Mouse (Mus musculus) MEL (cell line): Measurements from ENCODE around the gene Rapgef6. TPM values are rescaled to one million over a fixed set of nuclear protein-coding genes. Genes with fewer than 3 reads are reported as not detected.

ENCODE experiments used
- DNase-seq: peaks from one replicate; pipeline ENCODE4 v3.0.0; 2011; ENCODE audit warnings: low read depth, low spot score
- H3K27ac ChIP-seq: 2 replicates; pipeline ENCODE4 v1.5.1; 2012; ENCODE audit warnings: low read depth, mild to moderate bottlenecking, control low read depth, low read length, moderate library complexity; ENCODE audit not compliant: control insufficient read depth
- H3K27me3 ChIP-seq, 2 experiments: fragments of 150-350 bp in 1 of 2; sonication (generic) in 1 of 2; 2 replicates each; pipeline ENCODE4 v1.6.1; 2012; ENCODE audit warnings: low read length in 2 of 2, mild to moderate bottlenecking in 2 of 2, improper control_type of control experiment in 1 of 2, moderate library complexity in 1 of 2; ENCODE audit not compliant: insufficient read depth in 2 of 2, control insufficient read depth in 1 of 2
- H3K36me3 ChIP-seq, 2 experiments: 2 replicates each; pipeline ENCODE4 v1.6.1; 2012 to 2014; ENCODE audit warnings: low read length in 2 of 2, improper control_type of control experiment in 1 of 2, inconsistent platforms in 1 of 2, mild to moderate bottlenecking in 1 of 2; ENCODE audit not compliant: insufficient read depth in 2 of 2, control insufficient read depth in 1 of 2
- H3K4me1 ChIP-seq, 2 experiments: fragments of 150-350 bp in 1 of 2; sonication (generic) in 1 of 2; 2 replicates each; pipeline ENCODE4 v1.6.1; 2012; ENCODE audit warnings: low read length in 2 of 2, improper control_type of control experiment in 1 of 2, mild to moderate bottlenecking in 1 of 2; ENCODE audit not compliant: insufficient read depth in 2 of 2, control insufficient read depth in 1 of 2
- H3K4me3 ChIP-seq, 2 experiments: fragments of 150-350 bp in 1 of 2; sonication (generic) in 1 of 2; 2 replicates each; pipeline ENCODE4 v1.5.1; 2012; ENCODE audit warnings: low read depth in 2 of 2, low read length in 2 of 2, mild to moderate bottlenecking in 2 of 2, moderate library complexity in 2 of 2, control low read depth in 1 of 2, improper control_type of control experiment in 1 of 2; ENCODE audit not compliant: control insufficient read depth in 1 of 2, insufficient read depth in 1 of 2
- H3K79me2 ChIP-seq: 2 replicates; pipeline ENCODE4 v1.6.1; 2012; ENCODE audit warnings: mild to moderate bottlenecking, low read length, moderate library complexity; ENCODE audit not compliant: control insufficient read depth, poor library complexity, insufficient read depth
- H3K9ac ChIP-seq: 2 replicates; pipeline ENCODE4 v1.6.1; 2012; ENCODE audit warnings: low read depth, mild to moderate bottlenecking, control low read depth, low read length, moderate library complexity; ENCODE audit not compliant: control insufficient read depth, poor library complexity, severe bottlenecking
- H3K9me3 ChIP-seq: fragments of 150-350 bp; sonication (generic); replicated peaks from 2 replicates; pipeline ENCODE4 v1.6.1; 2012; ENCODE audit warnings: mild to moderate bottlenecking, low read length, improper control_type of control experiment, moderate library complexity; ENCODE audit not compliant: insufficient read depth
- BHLHE40 ChIP-seq: IDR thresholded peaks from 2 replicates; pipeline ENCODE4 v1.6.1; 2012; ENCODE audit warnings: low read depth, mild to moderate bottlenecking, inconsistent platforms, low read length, improper control_type of control experiment, borderline replicate concordance
- CTCF ChIP-seq, 3 experiments: IDR thresholded peaks in 2 of 3; conservative IDR thresholded peaks in 1 of 3; 2 replicates each; pipeline ENCODE4 v1.5.1; 2011 to 2012; ENCODE audit warnings: low read length in 3 of 3, low read depth in 2 of 3, mild to moderate bottlenecking in 2 of 3, improper control_type of control experiment in 1 of 3, inconsistent platforms in 1 of 3, mixed read lengths in 1 of 3, moderate library complexity in 1 of 3; ENCODE audit not compliant: control insufficient read depth in 1 of 3, insufficient read depth in 1 of 3, poor library complexity in 1 of 3, severe bottlenecking in 1 of 3
- E2F4 ChIP-seq: IDR thresholded peaks from 2 replicates; pipeline ENCODE4 v1.6.1; 2011; ENCODE audit warnings: low read depth, low read length, improper control_type of control experiment, borderline replicate concordance
- ELF1 ChIP-seq: IDR thresholded peaks from 2 replicates; pipeline ENCODE4 v1.6.1; 2014; ENCODE audit warnings: low read depth, mild to moderate bottlenecking, inconsistent platforms, low read length, improper control_type of control experiment, moderate library complexity
- EP300 ChIP-seq, 2 experiments: IDR thresholded peaks; 2 replicates each; pipeline ENCODE4 v1.6.1; 2011; ENCODE audit warnings: improper control_type of control experiment in 2 of 2, low read length in 2 of 2, low read depth in 1 of 2, mild to moderate bottlenecking in 1 of 2
- ETS1 ChIP-seq: IDR thresholded peaks from 2 replicates; pipeline ENCODE4 v1.6.1; 2012; ENCODE audit warnings: low read depth, mild to moderate bottlenecking, inconsistent platforms, low read length, improper control_type of control experiment, moderate library complexity
- GABPA ChIP-seq: IDR thresholded peaks from 2 replicates; pipeline ENCODE4 v1.6.1; 2012; ENCODE audit warnings: low read depth, mild to moderate bottlenecking, inconsistent platforms, low read length, improper control_type of control experiment, moderate library complexity
- GATA1 ChIP-seq: IDR thresholded peaks from 2 replicates; pipeline ENCODE4 v1.6.1; 2011; ENCODE audit warnings: low read depth, low read length, improper control_type of control experiment
- HCFC1 ChIP-seq: IDR thresholded peaks from 2 replicates; pipeline ENCODE4 v1.6.1; 2012; ENCODE audit warnings: low read depth, mild to moderate bottlenecking, inconsistent platforms, low read length, improper control_type of control experiment, moderate library complexity
- KAT2A ChIP-seq: conservative IDR thresholded peaks from 2 replicates; pipeline ENCODE4 v1.6.1; 2012; ENCODE audit warnings: low read depth, low read length, improper control_type of control experiment, inconsistent platforms
- MAFK ChIP-seq: IDR thresholded peaks from 2 replicates; pipeline ENCODE4 v1.6.1; 2011; ENCODE audit warnings: low read depth, mild to moderate bottlenecking, low read length, improper control_type of control experiment, borderline replicate concordance
- MAX ChIP-seq: IDR thresholded peaks from 2 replicates; pipeline ENCODE4 v1.6.1; 2011; ENCODE audit warnings: low read length, improper control_type of control experiment
- MAZ ChIP-seq: IDR thresholded peaks from 2 replicates; pipeline ENCODE4 v1.6.1; 2012; ENCODE audit warnings: low read depth, mild to moderate bottlenecking, inconsistent platforms, low read length, improper control_type of control experiment
- MEF2A ChIP-seq: IDR thresholded peaks from 2 replicates; pipeline ENCODE4 v1.6.1; 2014; ENCODE audit warnings: low read depth, mild to moderate bottlenecking, inconsistent platforms, low read length, improper control_type of control experiment; ENCODE audit not compliant: poor library complexity, insufficient replicate concordance, severe bottlenecking; ENCODE audit errors: extremely low read depth
- MXI1 ChIP-seq: IDR thresholded peaks from 2 replicates; pipeline ENCODE4 v1.6.1; 2011; ENCODE audit warnings: mild to moderate bottlenecking, low read depth, low read length, improper control_type of control experiment
- MYB ChIP-seq: IDR thresholded peaks from 2 replicates; pipeline ENCODE4 v1.6.1; 2011; ENCODE audit warnings: mild to moderate bottlenecking, low read depth, low read length, improper control_type of control experiment
- MYC ChIP-seq: IDR thresholded peaks from 2 replicates; pipeline ENCODE4 v1.6.1; 2011; ENCODE audit warnings: low read depth, mild to moderate bottlenecking, low read length, improper control_type of control experiment, moderate library complexity
- NELFE ChIP-seq: IDR thresholded peaks from 2 replicates; pipeline ENCODE4 v1.6.1; 2011; ENCODE audit warnings: low read depth, low read length, improper control_type of control experiment
- NRF1 ChIP-seq: IDR thresholded peaks from 2 replicates; pipeline ENCODE4 v1.6.1; 2014; ENCODE audit warnings: low read depth, mild to moderate bottlenecking, inconsistent platforms, low read length, improper control_type of control experiment, moderate library complexity; ENCODE audit not compliant: poor library complexity, insufficient read depth, severe bottlenecking
- POLR2A ChIP-seq, 2 experiments: IDR thresholded peaks; 2 replicates each; pipeline ENCODE4 v1.6.1; 2011 to 2012; ENCODE audit warnings: low read length in 2 of 2, mild to moderate bottlenecking in 2 of 2, control low read depth in 1 of 2, improper control_type of control experiment in 1 of 2, low read depth in 1 of 2, moderate library complexity in 1 of 2; ENCODE audit not compliant: control insufficient read depth in 1 of 2, insufficient read depth in 1 of 2, poor library complexity in 1 of 2
- POLR2AphosphoS2 ChIP-seq: IDR thresholded peaks from 2 replicates; pipeline ENCODE4 v1.6.1; 2011; ENCODE audit warnings: low read length, improper control_type of control experiment
- RCOR1 ChIP-seq: IDR thresholded peaks from 2 replicates; pipeline ENCODE4 v1.6.1; 2012; ENCODE audit warnings: low read depth, mild to moderate bottlenecking, inconsistent platforms, low read length, improper control_type of control experiment
- SIN3A ChIP-seq: IDR thresholded peaks from 2 replicates; pipeline ENCODE4 v1.6.1; 2012; ENCODE audit warnings: low read length, improper control_type of control experiment, inconsistent platforms
- SMC3 ChIP-seq: IDR thresholded peaks from 2 replicates; pipeline ENCODE4 v1.6.1; 2011; ENCODE audit warnings: low read depth, low read length, improper control_type of control experiment
- TCF12 ChIP-seq: IDR thresholded peaks from 2 replicates; pipeline ENCODE4 v1.6.1; 2014; ENCODE audit warnings: low read depth, mild to moderate bottlenecking, inconsistent platforms, low read length, improper control_type of control experiment, moderate library complexity
- USF1 ChIP-seq: IDR thresholded peaks from 2 replicates; pipeline ENCODE4 v1.6.1; 2014; ENCODE audit warnings: low read depth, mild to moderate bottlenecking, inconsistent platforms, low read length, improper control_type of control experiment, moderate library complexity
- USF2 ChIP-seq, 2 experiments: IDR thresholded peaks; 2 replicates each; pipeline ENCODE4 v1.6.1; 2011 to 2012; ENCODE audit warnings: improper control_type of control experiment in 2 of 2, low read length in 2 of 2, borderline replicate concordance in 1 of 2, inconsistent platforms in 1 of 2, low read depth in 1 of 2, mild to moderate bottlenecking in 1 of 2; ENCODE audit not compliant: insufficient read depth in 1 of 2
- ZMIZ1 ChIP-seq: IDR thresholded peaks from 2 replicates; pipeline ENCODE4 v1.6.1; 2012; ENCODE audit warnings: low read depth, mild to moderate bottlenecking, inconsistent platforms, low read length, improper control_type of control experiment, moderate library complexity
- ZNF384 ChIP-seq: IDR thresholded peaks from 2 replicates; pipeline ENCODE4 v1.6.1; 2012; ENCODE audit warnings: low read depth, mild to moderate bottlenecking, inconsistent platforms, low read length, improper control_type of control experiment
- polyA plus RNA-seq, 2 experiments: library from polyadenylated mRNA; stranded (reverse) in 1 of 2; unstranded in 1 of 2; fragments of >175 nt in 1 of 2; fragments of >200 nt in 1 of 2; gene quantifications; 2 replicates each; pipeline versions ENCODE4 v1.2.1 to v1.2.4; 2012; ENCODE audit warnings: low replicate concordance in 2 of 2, low read depth in 1 of 2; ENCODE audit not compliant: insufficient read length in 2 of 2, insufficient read depth in 1 of 2, missing spikeins in 1 of 2
- total RNA-seq: library from RNA; depleted of rRNA; stranded (reverse); fragments of 300-350 nt; gene quantifications from 2 replicates; pipeline ENCODE4 v1.2.3, GENCODE M21; 2012

Gene Rapgef6
- total and polyA plus RNA-seq, 3 experiments, result 21.1 to 31.8 TPM; not detected in 1

DNA sequence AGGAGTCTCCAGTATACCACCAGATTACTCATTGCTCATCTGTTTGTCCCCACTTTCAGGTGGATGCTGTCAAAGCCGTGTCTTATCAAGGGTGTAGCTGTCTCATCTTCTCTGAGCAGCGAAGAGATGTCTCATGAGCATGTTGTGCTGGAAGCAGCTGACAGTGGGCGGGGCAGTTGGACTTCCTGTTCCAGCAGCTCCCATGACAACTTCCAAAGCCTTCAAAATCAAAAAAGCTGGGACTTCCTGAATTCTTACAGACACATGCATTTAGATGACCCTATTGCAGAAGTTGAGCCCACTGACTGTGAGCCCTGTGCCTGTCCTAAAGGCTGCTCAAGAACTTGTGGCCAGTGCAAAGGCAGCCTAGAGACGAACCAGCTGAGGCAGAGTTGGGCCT lies 168.5 kb downstream of the Rapgef6 start:
- Histone ChIP-seq H3K9ac (no peak overlapping the region), H3K9me3 (no peaks in the 10 kb centered on the region), H3K4me3 (no peak overlapping the region), H3K27me3 (no peaks in the 10 kb centered on the region), H3K4me1 (0 out of 4 replicates have a peak, but pooled peaks cover 0 to 3% of the 10 kb centered on the region in 2 experiments), H3K36me3 (peaks cover 0 to 26% of the 10 kb centered on the region in 2 experiments; a peak in 2 of 4 replicates), H3K79me2 (no peaks in the 10 kb centered on the region), H3K27ac (no peak overlapping the region)
- TF ChIP-seq MAZ (no peak), RCOR1 (no peak), GATA1 (0 out of 2 replicates have a peak, but pooled peaks have one; percentile 10), USF1 (no peak), USF2 (IDR thresholded peaks at IDR 0.05; ENCODE audit: borderline replicate concordance in 1 of 2, insufficient read depth in 1 of 2, low read depth in 1 of 2, low read length in 2 of 2) (no peak), ELF1 (0 out of 2 replicates have a peak, but pooled peaks have one; percentile 38), MAX (peak; percentile 42), MXI1 (peak; percentile 68), POLR2AphosphoS2 (no peak), SMC3 (no peak), ETS1 (peak; percentile 65), E2F4 (no peak), SIN3A (peak; percentile 88)
- DNase-seq, result peak; percentile 74

DNA sequence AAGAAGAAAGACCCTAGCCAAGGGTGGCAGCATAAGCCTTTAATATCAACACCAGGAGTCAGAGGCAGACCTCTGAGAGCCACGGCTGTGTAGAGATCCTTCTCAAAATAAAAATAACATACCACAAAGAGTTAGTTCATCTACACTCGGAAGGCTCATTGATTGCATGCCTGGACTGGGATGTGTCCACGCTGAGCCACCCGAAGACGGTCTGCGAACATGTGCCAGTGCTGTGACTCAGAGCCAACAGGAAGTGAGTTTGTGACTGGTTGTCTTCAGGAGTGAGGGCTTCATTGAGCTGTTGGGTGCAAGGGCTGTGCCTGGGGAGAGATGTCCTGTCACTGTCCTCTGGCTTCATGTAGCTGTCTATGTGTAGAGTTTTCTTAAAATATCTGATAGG lies 171.0 kb downstream of the Rapgef6 start:
- Histone ChIP-seq H3K79me2 (no peaks in the 10 kb centered on the region), H3K9me3 (no peaks in the 10 kb centered on the region), H3K4me3 (no peak overlapping the region), H3K9ac (no peak overlapping the region), H3K27ac (no peak overlapping the region), H3K27me3 (no peaks in the 10 kb centered on the region), H3K36me3 (peaks cover 0 to 20% of the 10 kb centered on the region in 2 experiments; a peak in 2 of 4 replicates), H3K4me1 (0 out of 4 replicates have a peak, but pooled peaks cover 0 to 3% of the 10 kb centered on the region in 2 experiments)
- peak; percentile 56 for DNase-seq
- peak; percentile 87 for TF ChIP-seq ZNF384
- TF ChIP-seq CTCF (IDR thresholded peaks at IDR 0.05 in 2 of 3, conservative IDR thresholded peaks at IDR 0.05 in 1 of 3; ENCODE audit: control insufficient read depth in 1 of 3, insufficient read depth in 1 of 3, low read depth in 2 of 3, low read length in 3 of 3, poor library complexity in 1 of 3, severe bottlenecking in 1 of 3), result no peak
- no peak for TF ChIP-seq E2F4
- TF ChIP-seq POLR2AphosphoS2, result no peak
- TF ChIP-seq ZMIZ1, result no peak
- no peak for TF ChIP-seq GABPA
- 0 out of 2 replicates have a peak, but pooled peaks have one; percentile 18 for TF ChIP-seq SMC3
- TF ChIP-seq EP300 (IDR thresholded peaks at IDR 0.05; ENCODE audit: low read depth in 1 of 2, low read length in 2 of 2), result 0 out of 4 replicates have a peak, but pooled peaks of 1 of the 2 experiments have one; percentile 12
- peak; percentile 47; the same call in 1 of the 2 replicates for TF ChIP-seq GATA1
- TF ChIP-seq RCOR1, result no peak
- TF ChIP-seq HCFC1, result no peak
- peak; percentile 32; the same call in 1 of the 2 replicates for TF ChIP-seq MAX
- TF ChIP-seq TCF12, result no peak
- TF ChIP-seq POLR2A (IDR thresholded peaks at IDR 0.05; ENCODE audit: control insufficient read depth in 1 of 2, insufficient read depth in 1 of 2, low read depth in 1 of 2, low read length in 2 of 2, poor library complexity in 1 of 2), result no peak
- TF ChIP-seq NRF1, result no peak
- TF ChIP-seq MYB, result no peak
- no peak for TF ChIP-seq NELFE
- TF ChIP-seq MXI1, result no peak
- TF ChIP-seq MEF2A, result no peak
- TF ChIP-seq USF2 (IDR thresholded peaks at IDR 0.05; ENCODE audit: borderline replicate concordance in 1 of 2, insufficient read depth in 1 of 2, low read depth in 1 of 2, low read length in 2 of 2), result no peak
- TF ChIP-seq MAZ, result no peak
- no peak for TF ChIP-seq ETS1
- TF ChIP-seq KAT2A, result no peak
- 0 out of 2 replicates have a peak, but pooled peaks have one; percentile 9 for TF ChIP-seq BHLHE40
- TF ChIP-seq MAFK, result no peak
- TF ChIP-seq MYC, result no peak
